Mouse (Mus musculus) midbrain, embryonic 15.5 days (tissue): ENCODE measurements at regions not wholly inside any gene's neighbourhood (a gene's known extent, or its start where the extent isn't known, plus 50 kb on each side); places are given as distances from the start of the nearest gene placed in this dataset.

Experiments
- ATAC-seq: fragments of 200-750 bp; cut with Nextera tagmentation; replicated peaks from 2 replicates; pipeline ENCODE4 v1.8.0; 2017; ENCODE audit warnings: moderate TSS enrichment
- H3K27ac ChIP-seq: fragments of 300-500 bp; sonication (generic); 2 replicates; pipeline ENCODE4 v1.5.1; 2015; ENCODE audit warnings: mild to moderate bottlenecking, inconsistent platforms
- H3K27me3 ChIP-seq: fragments of 300-500 bp; sonication (generic); replicated peaks from 2 replicates; pipeline ENCODE4 v1.6.1; 2015; ENCODE audit warnings: inconsistent platforms
- H3K36me3 ChIP-seq: fragments of 300-500 bp; sonication (generic); replicated peaks from 2 replicates; pipeline ENCODE4 v1.6.1; 2015; ENCODE audit warnings: inconsistent platforms
- H3K4me1 ChIP-seq: fragments of 300-500 bp; sonication (generic); 2 replicates; pipeline ENCODE4 v1.6.1; 2015; ENCODE audit warnings: inconsistent platforms
- H3K4me2 ChIP-seq: fragments of 300-500 bp; sonication (generic); 2 replicates; pipeline ENCODE4 v1.6.1; 2015; ENCODE audit warnings: inconsistent platforms, mild to moderate bottlenecking, moderate library complexity
- H3K4me3 ChIP-seq: fragments of 300-500 bp; sonication (generic); 2 replicates; pipeline ENCODE4 v1.5.1; 2015; ENCODE audit warnings: mild to moderate bottlenecking, inconsistent platforms
- H3K9ac ChIP-seq: fragments of 300-500 bp; sonication (generic); 2 replicates; pipeline ENCODE4 v1.6.1; 2015; ENCODE audit warnings: mild to moderate bottlenecking, inconsistent platforms
- H3K9me3 ChIP-seq: fragments of 300-500 bp; sonication (generic); 2 replicates; pipeline ENCODE4 v1.6.1; 2016; ENCODE audit warnings: inconsistent platforms
- WGBS: fragments of 180-500 bp; shearing (Covaris S2); methylation state at CpG from one replicate; pipeline ENCODE4 v1.1.7; 2015; ENCODE audit warnings: mixed read lengths; 5-methylcytosine and 5-hydroxymethylcytosine counted together

DNA sequence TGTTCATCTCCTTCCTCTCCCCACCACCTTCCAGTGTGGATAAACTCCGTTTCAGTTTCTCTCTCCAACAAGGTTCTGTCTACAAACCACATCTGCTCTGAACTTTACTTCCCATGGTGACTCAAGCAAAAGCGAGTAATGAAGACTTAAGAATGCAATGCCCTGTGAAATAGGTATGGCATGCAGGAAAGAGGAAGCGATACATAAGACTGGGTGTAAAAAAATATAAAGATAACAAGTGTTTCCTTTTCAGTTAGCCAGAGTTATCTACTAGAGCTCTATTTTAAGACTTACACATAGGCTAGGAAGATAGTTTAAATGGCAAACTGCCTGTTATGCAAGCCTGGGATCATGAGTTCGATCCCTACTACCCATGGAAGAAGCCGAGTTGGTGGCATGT lies 65.3 kb upstream of the Gls start:
- H3K9me3 ChIP-seq = no peaks in the 10 kb centered on the region
- H3K4me2 ChIP-seq = no peak overlapping the region
- no peak overlapping the region for H3K27ac ChIP-seq
- no peaks in the 10 kb centered on the region for H3K4me1 ChIP-seq
- H3K36me3 ChIP-seq = no peaks in the 10 kb centered on the region
- no peaks in the 10 kb centered on the region for H3K27me3 ChIP-seq
- WGBS = 86% methylated on average over 5 of the region's 5 CpGs
- ATAC-seq = no peak
- no peak overlapping the region for H3K4me3 ChIP-seq
- H3K9ac ChIP-seq = no peak overlapping the region

DNA sequence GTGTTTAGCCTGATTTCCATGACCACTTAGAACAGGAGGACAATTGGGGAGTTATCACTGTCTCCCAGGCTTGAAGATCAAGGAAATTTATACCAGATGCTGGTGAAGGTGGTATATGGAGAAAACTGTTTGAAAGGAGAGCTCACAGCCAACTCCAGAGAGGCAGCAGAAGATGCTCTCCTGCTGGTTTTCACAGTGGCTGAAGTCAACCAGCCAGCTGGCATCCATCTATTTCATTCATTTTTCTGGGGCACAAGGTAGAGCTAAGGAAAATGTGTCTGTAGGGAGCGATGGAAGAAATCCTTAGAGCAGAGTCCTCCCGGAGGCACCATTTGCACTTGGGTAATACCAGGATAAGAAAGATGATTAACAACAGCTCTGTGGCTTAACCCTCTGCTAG lies 63.1 kb upstream of the Gls start:
- WGBS = 66% methylated on average over 2 of the region's 2 CpGs
- ATAC-seq = no peak

DNA sequence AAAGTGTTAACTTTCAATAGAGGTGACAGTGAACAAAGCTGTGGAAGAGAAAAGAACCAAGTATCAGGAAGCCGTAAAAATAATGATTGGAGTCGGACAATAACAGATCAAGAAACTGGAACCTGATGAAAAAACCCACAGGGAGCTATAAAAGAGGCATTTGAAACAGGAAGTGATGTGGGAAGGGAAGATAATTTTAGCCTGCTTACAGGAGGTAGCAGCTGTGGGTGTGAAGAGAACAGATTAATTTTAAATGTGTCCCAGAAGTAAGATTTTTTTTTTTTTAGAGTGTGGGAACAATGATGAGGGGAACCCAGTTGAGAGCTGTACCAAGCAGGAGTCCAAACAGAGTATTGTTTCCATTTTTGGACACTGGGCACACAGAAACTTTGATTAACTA lies 61.5 kb upstream of the Gls start:
- Histone ChIP-seq H3K9ac (no peak overlapping the region), H3K27me3 (no peaks in the 10 kb centered on the region), H3K27ac (no peak overlapping the region), H3K4me1 (no peaks in the 10 kb centered on the region), H3K36me3 (no peaks in the 10 kb centered on the region), H3K9me3 (no peaks in the 10 kb centered on the region), H3K4me3 (no peak overlapping the region), H3K4me2 (no peak overlapping the region)
- 87% methylated on average over 2 of the region's 2 CpGs for WGBS
- ATAC-seq = no peak

More for the DNA sequence above, 63.1 kb upstream of the Gls start:
- Histone ChIP-seq H3K4me3 (no peak overlapping the region), H3K4me2 (no peak overlapping the region), H3K4me1 (no peaks in the 10 kb centered on the region), H3K9ac (no peak overlapping the region), H3K36me3 (no peaks in the 10 kb centered on the region), H3K27me3 (no peaks in the 10 kb centered on the region), H3K9me3 (no peaks in the 10 kb centered on the region), H3K27ac (no peak overlapping the region)

DNA sequence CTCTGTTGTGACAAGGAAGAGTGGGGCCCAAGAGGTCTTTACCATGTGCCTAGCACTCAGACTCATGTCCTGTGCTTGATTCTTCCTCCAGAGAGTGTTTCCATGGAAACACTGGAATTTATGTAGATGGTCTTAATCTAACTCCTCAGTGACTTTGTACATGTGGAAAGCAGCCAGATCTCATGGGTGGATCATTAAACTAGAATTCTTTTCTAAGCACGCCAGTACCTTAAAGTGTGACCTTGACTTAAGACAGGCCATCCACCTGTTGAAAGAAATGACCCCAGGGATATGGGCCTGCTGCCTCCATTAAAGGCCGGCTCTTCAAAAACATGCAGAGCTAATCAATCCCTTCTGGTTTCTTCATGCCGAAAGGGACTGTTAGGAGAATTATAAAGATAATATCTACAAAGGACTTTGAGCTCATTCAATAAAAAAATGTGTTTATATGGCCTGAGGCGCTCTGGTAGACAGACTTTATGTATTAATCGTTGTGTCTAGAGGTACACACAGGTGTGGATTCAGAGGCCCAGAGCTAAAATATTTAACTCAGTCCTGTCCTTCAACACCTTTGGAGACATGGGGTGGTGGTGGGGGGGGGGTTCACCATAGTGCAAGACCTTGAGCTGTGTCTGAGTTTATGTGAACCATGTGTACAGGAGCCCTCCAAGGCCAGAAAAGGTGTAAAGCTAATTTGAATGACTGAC lies 60.5 kb upstream of the Gls start:
- no peaks in the 10 kb centered on the region for H3K27me3 ChIP-seq
- no peak overlapping the region for H3K9ac ChIP-seq
- H3K4me1 ChIP-seq = no peaks in the 10 kb centered on the region
- H3K36me3 ChIP-seq = no peaks in the 10 kb centered on the region
- H3K4me2 ChIP-seq = no peak overlapping the region
- no peak for ATAC-seq
- H3K9me3 ChIP-seq = no peaks in the 10 kb centered on the region
- 80% methylated on average over 5 of the region's 5 CpGs for WGBS
- no peak overlapping the region for H3K4me3 ChIP-seq
- H3K27ac ChIP-seq = no peak overlapping the region
